ENCODE assay signal across 18 mouse cellular contexts in genomic region chr19:15827120-15827989, GRCm38 (mm10).
DNase-seq lines count a peak whose midpoint lies in the region; ATAC-seq and TF ChIP-seq lines count a peak whose summit lies in the region.
"Had no signal": no experiment of that assay in that cellular context is flagged by ENCODE, and none has a peak within 500 bp of the region (broad histone marks: within the 10 kb centered on the region; RNA-seq: fewer than 3 reads in every experiment).

No protein-coding gene starts in this region.

- no peaks in the 10 kb centered on the region for H3K27me3 ChIP-seq in forebrain, embryonic 10.5 days (ENCODE audit: poor library complexity, severe bottlenecking)
- no peaks in the 10 kb centered on the region for H3K27me3 ChIP-seq in forebrain, embryonic 16.5 days (replicated peaks; ENCODE audit: control insufficient read depth, insufficient read depth, low read length)
- H3K27me3 ChIP-seq in kidney, embryonic 14.5 days (ENCODE audit: control insufficient read depth, insufficient read depth, low read length): no peaks in the 10 kb centered on the region
- no peaks in the 10 kb centered on the region; the same call in 1 of the 2 replicates for H3K27me3 ChIP-seq in kidney, adult 2 months (replicated peaks; ENCODE audit: control insufficient read depth, insufficient read depth, low read length)
- no peaks in the 10 kb centered on the region for H3K27me3 ChIP-seq in limb, embryonic 12.5 days
- H3K27me3 ChIP-seq in neural tube, embryonic 13.5 days: no peaks in the 10 kb centered on the region
- H3K27me3 ChIP-seq: CH12.LX; embryonic facial prominence, embryonic 13.5 days; hindbrain, embryonic 15.5 days; liver, embryonic 15.5 days; megakaryocyte, embryonic 14.5 days had no signal

- no peak overlapping the region for H3K9ac ChIP-seq in forebrain, embryonic 16.5 days (replicated peaks; ENCODE audit: low read depth, low read length)
- H3K9ac ChIP-seq in kidney, embryonic 14.5 days (ENCODE audit: low read depth, low read length): no peak overlapping the region
- no peak overlapping the region for H3K9ac ChIP-seq in limb, embryonic 12.5 days (replicated peaks)
- H3K9ac ChIP-seq in neural tube, embryonic 13.5 days: no peak overlapping the region
- H3K9ac ChIP-seq: embryonic facial prominence, embryonic 13.5 days; hindbrain, embryonic 15.5 days; liver, embryonic 15.5 days had no signal

- H3K9me3 ChIP-seq in forebrain, embryonic 10.5 days: no peaks in the 10 kb centered on the region
- no peaks in the 10 kb centered on the region for H3K9me3 ChIP-seq in forebrain, embryonic 16.5 days (ENCODE audit: control insufficient read depth, low read length)
- H3K9me3 ChIP-seq in kidney, embryonic 14.5 days (ENCODE audit: control insufficient read depth, low read length): no peaks in the 10 kb centered on the region
- no peaks in the 10 kb centered on the region for H3K9me3 ChIP-seq in limb, embryonic 12.5 days
- H3K9me3 ChIP-seq in neural tube, embryonic 13.5 days: no peaks in the 10 kb centered on the region
- H3K9me3 ChIP-seq: embryonic facial prominence, embryonic 13.5 days; hindbrain, embryonic 15.5 days; liver, embryonic 15.5 days; megakaryocyte, embryonic 14.5 days had no signal

- TF ChIP-seq CTCF in kidney, adult 2 months (conservative IDR thresholded peaks at IDR 0.05; ENCODE audit: insufficient read depth, insufficient read length, low read depth, low read length): no peak

- no peak overlapping the region for H3K4me3 ChIP-seq in forebrain, embryonic 10.5 days
- H3K4me3 ChIP-seq in forebrain, embryonic 16.5 days (replicated peaks; ENCODE audit: low read length): no peak overlapping the region
- no peak overlapping the region for H3K4me3 ChIP-seq in kidney, embryonic 14.5 days (ENCODE audit: low read length)
- no peak overlapping the region for H3K4me3 ChIP-seq in kidney, adult 2 months (ENCODE audit: insufficient read depth, low read depth, low read length)
- no peak overlapping the region for H3K4me3 ChIP-seq in limb, embryonic 12.5 days (replicated peaks)
- no peak overlapping the region for H3K4me3 ChIP-seq in neural tube, embryonic 13.5 days
- H3K4me3 ChIP-seq: embryonic facial prominence, embryonic 13.5 days; gastrocnemius, adult 2 months; heart, adult 2 months; hindbrain, embryonic 15.5 days; liver, embryonic 15.5 days; megakaryocyte, embryonic 14.5 days had no signal

- no peak for TF ChIP-seq POLR2A in kidney, adult 2 months (IDR thresholded peaks at IDR 0.05; ENCODE audit: low read depth, low read length)

- no peak for DNase-seq in forebrain, embryonic 10.5 days (ENCODE audit: extremely low spot score, low spot score)
- DNase-seq in kidney, adult 2 months: no peak
- no peak for DNase-seq in thymus, postnatal 0 days (ENCODE audit: low spot score)
- no peak for DNase-seq in retina, embryonic 14.5 days (ENCODE audit: low spot score)
- DNase-seq: cerebellum, postnatal 14 days; gastrocnemius, adult 2 months; heart, adult 2 months; kidney, adult 18-20 months; lung, postnatal 10 days had no signal

- 0 out of 2 replicates have a peak overlapping the region, but pooled peaks have one; percentile 30 for H3K27ac ChIP-seq in forebrain, embryonic 10.5 days
- no peak overlapping the region for H3K27ac ChIP-seq in forebrain, embryonic 16.5 days (ENCODE audit: low read length)
- H3K27ac ChIP-seq in kidney, embryonic 14.5 days (ENCODE audit: low read depth, low read length): peak overlapping the region; percentile 32; the same call in 1 of the 2 replicates
- no peak overlapping the region for H3K27ac ChIP-seq in kidney, adult 2 months (ENCODE audit: insufficient read depth, low read depth, low read length)
- H3K27ac ChIP-seq in limb, embryonic 12.5 days: peak overlapping the region; percentile 94
- peak overlapping the region; percentile 56 for H3K27ac ChIP-seq in neural tube, embryonic 13.5 days (replicated peaks)
- H3K27ac ChIP-seq: embryonic facial prominence, embryonic 13.5 days; gastrocnemius, adult 2 months; heart, adult 2 months; hindbrain, embryonic 15.5 days; liver, embryonic 15.5 days had no signal

- ATAC-seq in forebrain, embryonic 16.5 days: no peak
- ATAC-seq in kidney, embryonic 14.5 days (ENCODE audit: low FRiP score, low TSS enrichment): peak; percentile 60; the same call in 1 of the 2 replicates
- ATAC-seq in limb, embryonic 12.5 days (ENCODE audit: insufficient number of reproducible peaks, insufficient read depth, low FRiP score, low TSS enrichment, low read depth): peak; percentile 88
- ATAC-seq in neural tube, embryonic 13.5 days (ENCODE audit: low read depth): no peak

- no peak overlapping the region for H3K4me2 ChIP-seq in forebrain, embryonic 16.5 days (ENCODE audit: low read length)
- H3K4me2 ChIP-seq in kidney, embryonic 14.5 days (replicated peaks; ENCODE audit: low read depth, low read length): no peak overlapping the region
- H3K4me2 ChIP-seq in limb, embryonic 12.5 days: 0 out of 2 replicates have a peak overlapping the region, but pooled peaks have one; percentile 10
- H3K4me2 ChIP-seq in neural tube, embryonic 13.5 days: no peak overlapping the region
- H3K4me2 ChIP-seq: embryonic facial prominence, embryonic 13.5 days; hindbrain, embryonic 15.5 days; liver, embryonic 15.5 days had no signal

- WGBS in forebrain, embryonic 10.5 days: 86% methylated on average over 9 of the region's 9 CpGs
- 68% methylated on average over 9 of the region's 9 CpGs for WGBS in forebrain, embryonic 16.5 days
- 34% methylated on average over 9 of the region's 9 CpGs for WGBS in kidney, embryonic 14.5 days
- 84% methylated on average over 9 of the region's 9 CpGs for WGBS in kidney, adult 2 months
- 16% methylated on average over 9 of the region's 9 CpGs for WGBS in limb, embryonic 12.5 days
- 31% methylated on average over 9 of the region's 9 CpGs for WGBS in neural tube, embryonic 13.5 days

- H3K36me3 ChIP-seq in forebrain, embryonic 10.5 days (replicated peaks): no peaks in the 10 kb centered on the region
- H3K36me3 ChIP-seq in forebrain, embryonic 16.5 days (ENCODE audit: control insufficient read depth, insufficient read depth): no peaks in the 10 kb centered on the region
- H3K36me3 ChIP-seq in kidney, embryonic 14.5 days (ENCODE audit: control insufficient read depth, insufficient read depth, low read length): no peaks in the 10 kb centered on the region
- H3K36me3 ChIP-seq in kidney, adult 2 months (ENCODE audit: control insufficient read depth, insufficient read depth, low read length): no peaks in the 10 kb centered on the region
- H3K36me3 ChIP-seq in limb, embryonic 12.5 days: no peaks in the 10 kb centered on the region
- no peaks in the 10 kb centered on the region for H3K36me3 ChIP-seq in neural tube, embryonic 13.5 days
- H3K36me3 ChIP-seq: embryonic facial prominence, embryonic 13.5 days; hindbrain, embryonic 15.5 days; liver, embryonic 15.5 days had no signal

- peaks cover 5% of the 10 kb centered on the region; the same call in 1 of the 2 replicates for H3K4me1 ChIP-seq in forebrain, embryonic 10.5 days
- H3K4me1 ChIP-seq in forebrain, embryonic 16.5 days (replicated peaks; ENCODE audit: control insufficient read depth, insufficient read depth, low read length): no peaks in the 10 kb centered on the region
- H3K4me1 ChIP-seq in kidney, embryonic 14.5 days (ENCODE audit: control insufficient read depth, insufficient read depth, low read length): peaks cover 22% of the 10 kb centered on the region; the same call in 1 of the 2 replicates
- H3K4me1 ChIP-seq in kidney, adult 2 months (ENCODE audit: control insufficient read depth, insufficient read depth, low read length): no peaks in the 10 kb centered on the region
- peaks cover 32% of the 10 kb centered on the region for H3K4me1 ChIP-seq in limb, embryonic 12.5 days (replicated peaks)
- peaks cover 27% of the 10 kb centered on the region for H3K4me1 ChIP-seq in neural tube, embryonic 13.5 days (replicated peaks)
- H3K4me1 ChIP-seq: embryonic facial prominence, embryonic 13.5 days; hindbrain, embryonic 15.5 days; liver, embryonic 15.5 days had no signal

Comparison
In these comparisons a context has a peak if more than half of its experiments do, and no peak if none do; other contexts are left out.
1. H3K27ac ChIP-seq: peak in forebrain, embryonic 10.5 days (single experiment), kidney, embryonic 14.5 days (single experiment), limb, embryonic 12.5 days (single experiment) and neural tube, embryonic 13.5 days (single experiment); none in forebrain, embryonic 16.5 days (single experiment) and kidney, adult 2 months (single experiment).
2. ATAC-seq: peak in kidney, embryonic 14.5 days (single experiment) and limb, embryonic 12.5 days (single experiment); none in forebrain, embryonic 16.5 days (single experiment) and neural tube, embryonic 13.5 days (single experiment).